Mouse (Mus musculus) liver, postnatal 0 days (tissue): ENCODE results near the gene Hnrnpa0.

Experiments
- CTCF ChIP-seq: sonication (generic); IDR thresholded peaks from 2 replicates; pipeline ENCODE4 v1.5.1; 2016; ENCODE audit warnings: antibody characterized with exemption, low read depth
- EP300 ChIP-seq: IDR thresholded peaks from 2 replicates; pipeline ENCODE4 v1.6.1; 2016; ENCODE audit warnings: antibody characterized with exemption, low read depth, mild to moderate bottlenecking

DNA sequence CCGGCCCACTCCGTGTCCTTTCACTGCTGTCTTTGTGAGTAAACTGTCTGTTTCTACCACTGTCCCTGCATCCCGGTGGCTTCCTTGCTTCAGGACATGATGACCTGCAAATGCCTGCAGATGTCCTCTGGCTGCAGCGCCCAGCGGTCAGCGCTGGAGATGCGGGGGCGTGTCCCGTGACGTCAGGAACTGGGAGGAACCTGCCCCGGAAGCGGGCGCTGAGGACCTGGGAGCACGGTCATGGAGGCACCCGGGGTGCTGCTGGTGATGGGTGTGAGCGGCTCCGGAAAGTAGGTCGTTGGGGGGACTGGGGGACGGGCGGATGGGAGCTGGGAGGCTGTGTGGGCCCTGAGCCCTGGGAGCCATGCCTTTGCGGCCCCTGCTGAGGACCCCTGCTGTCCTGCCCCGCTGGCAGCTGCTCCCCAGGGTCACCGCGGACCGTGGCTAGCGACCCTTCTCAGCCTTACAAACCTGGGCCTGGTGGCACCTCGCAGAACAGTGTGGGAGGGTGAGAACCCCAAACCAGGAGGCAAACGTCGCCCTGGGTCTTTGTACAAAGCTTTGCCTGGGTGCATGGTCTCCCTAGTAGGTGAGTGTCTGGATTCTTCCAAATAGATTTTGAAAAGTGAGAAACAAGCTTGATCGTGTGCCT is 29.2 kb upstream of the Hnrnpa0 start, which contains the start of gene Idnk:
- TF ChIP-seq CTCF (peak; percentile 52), EP300 (no peak)
